Mouse (Mus musculus): Measurements from ENCODE around the gene Fundc1.

DNA sequence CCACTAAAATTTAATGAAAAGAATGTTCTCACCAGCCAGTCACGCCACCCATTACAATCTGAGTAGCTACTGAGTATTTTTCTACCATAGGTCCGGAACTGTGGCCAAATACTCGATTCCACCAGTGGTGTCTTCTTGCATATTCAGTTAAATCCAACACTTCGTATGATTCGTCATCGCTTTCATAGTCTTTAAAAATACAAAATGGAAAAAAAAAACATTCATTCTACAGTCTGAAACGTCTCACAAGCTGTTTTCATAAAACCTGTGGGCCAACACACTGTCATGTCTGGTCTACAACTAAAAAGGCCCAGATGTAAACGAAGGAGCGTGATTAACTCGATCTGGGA, 879 bp downstream of the Fundc1 start:
- TF ChIP-seq CTCF (IDR thresholded peaks at IDR 0.05; ENCODE audit: extremely low read depth, insufficient read depth, insufficient read length, insufficient replicate concordance): no peak
- no peak for TF ChIP-seq POLR2A (IDR thresholded peaks at IDR 0.05; ENCODE audit: low read depth, low read length)

Measured in spleen, adult 2 months (tissue).